Mouse (Mus musculus) CH12.LX (cell line): ENCODE measurements at regions not wholly inside any gene's neighbourhood (a gene's known extent, or its start where the extent isn't known, plus 50 kb on each side); places are given as distances from the start of the nearest gene placed in this dataset.

Experiments used
- DNase-seq: peaks from one replicate; pipeline ENCODE4 v3.0.0-alpha.2; 2013; ENCODE audit errors: extremely low read depth
- H3K27ac ChIP-seq: 2 replicates; pipeline ENCODE4 v1.5.1; 2012; ENCODE audit warnings: low read depth, mild to moderate bottlenecking, control low read depth, moderate library complexity; ENCODE audit not compliant: insufficient read depth
- H3K27me3 ChIP-seq: replicated peaks from 2 replicates; pipeline ENCODE3; 2012; ENCODE audit warnings: inconsistent platforms
- H3K36me3 ChIP-seq, 2 experiments: replicated peaks in 1 of 2; 2 replicates each; pipeline versions ENCODE3 to v1.6.1; 2012; ENCODE audit warnings: inconsistent platforms in 1 of 2, low read length in 1 of 2, mild to moderate bottlenecking in 1 of 2, mixed read lengths in 1 of 2, moderate library complexity in 1 of 2; ENCODE audit not compliant: control insufficient read depth in 1 of 2, insufficient read depth in 1 of 2
- H3K4me1 ChIP-seq, 2 experiments: 2 replicates each; pipeline ENCODE4 v1.6.1; 2012; ENCODE audit warnings: inconsistent platforms in 1 of 2, moderate library complexity in 1 of 2; ENCODE audit not compliant: insufficient read depth in 2 of 2, control insufficient read depth in 1 of 2
- H3K4me2 ChIP-seq: 2 replicates; pipeline ENCODE4 v1.6.1; 2012; ENCODE audit warnings: low read depth, mild to moderate bottlenecking, control low read depth; ENCODE audit not compliant: poor library complexity, insufficient read depth, severe bottlenecking
- H3K4me3 ChIP-seq, 3 experiments: fragments of 150-350 bp in 1 of 3; sonication (generic) in 1 of 3; replicated peaks in 1 of 3; 2 replicates each; pipeline versions ENCODE3 to v1.5.1; 2011 to 2012; ENCODE audit warnings: low read depth in 2 of 3, low read length in 2 of 3, mild to moderate bottlenecking in 2 of 3, moderate library complexity in 2 of 3, control low read depth in 1 of 3, improper control_type of control experiment in 1 of 3, inconsistent platforms in 1 of 3, mixed read lengths in 1 of 3; ENCODE audit not compliant: poor library complexity in 1 of 3
- H3K79me2 ChIP-seq: replicated peaks from 2 replicates; pipeline ENCODE4 v1.6.1; 2012; ENCODE audit warnings: mild to moderate bottlenecking, moderate library complexity; ENCODE audit not compliant: control insufficient read depth, poor library complexity, insufficient read depth, severe bottlenecking; ENCODE audit errors: extremely low read depth
- H3K9ac ChIP-seq: 2 replicates; pipeline ENCODE4 v1.6.1; 2012; ENCODE audit warnings: low read depth, mild to moderate bottlenecking, control low read depth, moderate library complexity; ENCODE audit not compliant: insufficient read depth
- H3K9me3 ChIP-seq: replicated peaks from 2 replicates; pipeline ENCODE3; 2012; ENCODE audit warnings: low read length, inconsistent platforms, mixed read lengths
- E2F4 ChIP-seq: IDR thresholded peaks from 2 replicates; pipeline ENCODE4 v1.6.1; 2011; ENCODE audit warnings: low read depth, low read length, improper control_type of control experiment; ENCODE audit not compliant: insufficient replicate concordance
- ETS1 ChIP-seq: conservative IDR thresholded peaks from 2 replicates; pipeline ENCODE4 v1.6.1; 2012; ENCODE audit warnings: low read depth, mild to moderate bottlenecking, inconsistent platforms, low read length, improper control_type of control experiment, moderate library complexity
- HCFC1 ChIP-seq: IDR thresholded peaks from 2 replicates; pipeline ENCODE4 v1.6.1; 2012; ENCODE audit warnings: low read depth, mild to moderate bottlenecking, inconsistent platforms, low read length, improper control_type of control experiment
- IRF4 ChIP-seq: IDR thresholded peaks from 2 replicates; pipeline ENCODE4 v1.6.1; 2014; ENCODE audit warnings: low read depth, mild to moderate bottlenecking, inconsistent platforms, low read length, improper control_type of control experiment
- KAT2A ChIP-seq: IDR thresholded peaks from 2 replicates; pipeline ENCODE4 v1.6.1; 2012; ENCODE audit warnings: low read length, improper control_type of control experiment, inconsistent platforms; ENCODE audit not compliant: insufficient replicate concordance
- MAFK ChIP-seq: IDR thresholded peaks from 2 replicates; pipeline ENCODE4 v1.6.1; 2011; ENCODE audit warnings: low read length, improper control_type of control experiment; ENCODE audit not compliant: insufficient replicate concordance
- MAX ChIP-seq: IDR thresholded peaks from 2 replicates; pipeline ENCODE4 v1.6.1; 2011; ENCODE audit warnings: low read length, improper control_type of control experiment
- MAZ ChIP-seq: IDR thresholded peaks from 2 replicates; pipeline ENCODE4 v1.6.1; 2012; ENCODE audit warnings: low read depth, mild to moderate bottlenecking, inconsistent platforms, low read length, improper control_type of control experiment, moderate library complexity
- MEF2A ChIP-seq: IDR thresholded peaks from 2 replicates; pipeline ENCODE4 v1.6.1; 2014; ENCODE audit warnings: low read depth, mild to moderate bottlenecking, inconsistent platforms, low read length, improper control_type of control experiment, borderline replicate concordance
- MXI1 ChIP-seq: IDR thresholded peaks from 2 replicates; pipeline ENCODE4 v1.6.1; 2011; ENCODE audit warnings: mild to moderate bottlenecking, low read depth, low read length, improper control_type of control experiment
- NELFE ChIP-seq: IDR thresholded peaks from 2 replicates; pipeline ENCODE4 v1.6.1; 2011; ENCODE audit warnings: low read depth, low read length, improper control_type of control experiment
- NRF1 ChIP-seq: IDR thresholded peaks from 2 replicates; pipeline ENCODE4 v1.6.1; 2014; ENCODE audit warnings: low read depth, mild to moderate bottlenecking, inconsistent platforms, low read length, improper control_type of control experiment, moderate library complexity
- PAX5 ChIP-seq: IDR thresholded peaks from 2 replicates; pipeline ENCODE4 v1.6.1; 2012; ENCODE audit warnings: low read length, inconsistent platforms, mixed read lengths
- POLR2A ChIP-seq: IDR thresholded peaks from 2 replicates; pipeline ENCODE4 v1.6.1; 2011; ENCODE audit warnings: low read depth, mild to moderate bottlenecking, improper control_type of control experiment, low read length
- POLR2AphosphoS2 ChIP-seq: IDR thresholded peaks from 2 replicates; pipeline ENCODE4 v1.6.1; 2011; ENCODE audit warnings: low read depth, low read length, improper control_type of control experiment
- RAD21 ChIP-seq: IDR thresholded peaks from 2 replicates; pipeline ENCODE4 v1.6.1; 2011; ENCODE audit warnings: low read depth, mild to moderate bottlenecking, low read length, improper control_type of control experiment, moderate library complexity
- RCOR1 ChIP-seq: conservative IDR thresholded peaks from 2 replicates; pipeline ENCODE4 v1.6.1; 2012; ENCODE audit warnings: low read depth, mild to moderate bottlenecking, inconsistent platforms, low read length, improper control_type of control experiment
- TBP ChIP-seq: conservative IDR thresholded peaks from 2 replicates; pipeline ENCODE4 v1.6.1; 2011; ENCODE audit warnings: low read depth, low read length, improper control_type of control experiment
- TCF12 ChIP-seq: IDR thresholded peaks from 2 replicates; pipeline ENCODE4 v1.6.1; 2014; ENCODE audit warnings: low read depth, mild to moderate bottlenecking, inconsistent platforms, low read length, improper control_type of control experiment
- UBTF ChIP-seq: IDR thresholded peaks from 2 replicates; pipeline ENCODE4 v1.6.1; 2012; ENCODE audit warnings: low read depth, mild to moderate bottlenecking, inconsistent platforms, low read length, improper control_type of control experiment, moderate library complexity
- USF1 ChIP-seq: IDR thresholded peaks from 2 replicates; pipeline ENCODE4 v1.6.1; 2014; ENCODE audit warnings: low read depth, mild to moderate bottlenecking, inconsistent platforms, low read length, improper control_type of control experiment
- ZC3H11A ChIP-seq: IDR thresholded peaks from 2 replicates; pipeline ENCODE4 v1.6.1; 2012; ENCODE audit warnings: low read depth, mild to moderate bottlenecking, inconsistent platforms, low read length, improper control_type of control experiment
- ZKSCAN1 ChIP-seq: IDR thresholded peaks from 2 replicates; pipeline ENCODE4 v1.6.1; 2012; ENCODE audit warnings: low read depth, inconsistent platforms, low read length, improper control_type of control experiment, borderline replicate concordance
- ZMIZ1 ChIP-seq: IDR thresholded peaks from 2 replicates; pipeline ENCODE4 v1.6.1; 2012; ENCODE audit warnings: low read depth, mild to moderate bottlenecking, inconsistent platforms, low read length, improper control_type of control experiment
- ZNF384 ChIP-seq: IDR thresholded peaks from 2 replicates; pipeline ENCODE4 v1.6.1; 2012; ENCODE audit warnings: low read depth, low read length, improper control_type of control experiment, inconsistent platforms
- dilution Hi-C: fragments of 300-500 bp; cut with MboI; formaldehyde crosslinking; loops from 2 replicates; pipeline ENCODE4 v1.14.3; 2020; ENCODE audit warnings: low sequenced_read_pairs; ENCODE audit not compliant: extremely low pct_unique_long_range_greater_than_20kb, extremely low pct_ligation_motif_present
- in situ Hi-C: fragments of 300-500 bp; cut with MboI; formaldehyde crosslinking; loops from 3 replicates; pipeline ENCODE4 v1.14.3; 2019; ENCODE audit warnings: low sequenced_read_pairs, low pct_ligation_motif_present, low pct_unique_long_range_greater_than_20kb, mixed read lengths

DNA sequence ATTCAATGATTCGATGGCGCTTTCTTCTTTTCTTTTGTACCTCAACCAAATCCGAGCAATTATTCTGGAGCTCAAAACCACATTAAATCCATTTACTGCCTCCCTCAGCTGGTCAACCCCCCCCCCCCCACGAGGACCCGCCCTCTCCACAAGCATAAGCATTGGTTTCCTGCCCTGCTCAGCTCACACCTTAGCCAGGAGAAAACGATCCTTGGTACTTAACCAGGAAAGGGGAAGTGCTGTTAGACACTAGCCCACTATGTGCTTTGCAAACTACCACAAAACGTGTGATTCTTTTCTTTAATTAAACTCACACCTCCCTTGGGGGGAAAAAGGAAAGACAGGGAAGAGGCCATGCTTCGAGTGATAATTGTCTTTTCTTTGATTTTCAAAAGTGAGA lies 169.8 kb downstream of the Arrdc4 start:
- DNase-seq: no peak

GRCm38 (mm10) chr7:68571315-68571714 lies 177.7 kb downstream of the Arrdc4 start:
- Histone ChIP-seq H3K9me3 (peaks cover 2% of the 10 kb centered on the region), H3K79me2 (no peaks in the 10 kb centered on the region), H3K4me1 (no peaks in the 10 kb centered on the region), H3K27me3 (no peaks in the 10 kb centered on the region), H3K4me2 (no peak overlapping the region), H3K27ac (no peak overlapping the region), H3K9ac (no peak overlapping the region), H3K36me3 (no peaks in the 10 kb centered on the region), H3K4me3 (no peak overlapping the region)
- TF ChIP-seq RAD21 (no peak), MXI1 (no peak), ETS1 (no peak), MAFK (no peak), PAX5 (no peak), UBTF (no peak), ZMIZ1 (no peak), ZC3H11A (no peak), USF1 (no peak)
- in situ Hi-C loops: no loop called here
- dilution Hi-C loops: no loop called here
- DNase-seq: no peak

More for the DNA sequence above, 169.8 kb downstream of the Arrdc4 start:
- TF ChIP-seq E2F4: no peak
- no peak for TF ChIP-seq HCFC1
- no peak for TF ChIP-seq NRF1
- no peak for TF ChIP-seq POLR2A
- Histone ChIP-seq H3K36me3 (no peaks in the 10 kb centered on the region), H3K4me1 (no peaks in the 10 kb centered on the region; a peak in 1 of 4 replicates), H3K4me3 (no peak overlapping the region), H3K27me3 (peaks cover 2% of the 10 kb centered on the region), H3K9me3 (no peaks in the 10 kb centered on the region), H3K4me2 (no peak overlapping the region), H3K9ac (no peak overlapping the region), H3K79me2 (no peaks in the 10 kb centered on the region), H3K27ac (no peak overlapping the region)
- dilution Hi-C loops (no loop called here), in situ Hi-C loops (loop anchor here (25.0 kb wide), 1 partner anchor 233 kb away; no protein-coding TSS in a partner anchor)

DNA sequence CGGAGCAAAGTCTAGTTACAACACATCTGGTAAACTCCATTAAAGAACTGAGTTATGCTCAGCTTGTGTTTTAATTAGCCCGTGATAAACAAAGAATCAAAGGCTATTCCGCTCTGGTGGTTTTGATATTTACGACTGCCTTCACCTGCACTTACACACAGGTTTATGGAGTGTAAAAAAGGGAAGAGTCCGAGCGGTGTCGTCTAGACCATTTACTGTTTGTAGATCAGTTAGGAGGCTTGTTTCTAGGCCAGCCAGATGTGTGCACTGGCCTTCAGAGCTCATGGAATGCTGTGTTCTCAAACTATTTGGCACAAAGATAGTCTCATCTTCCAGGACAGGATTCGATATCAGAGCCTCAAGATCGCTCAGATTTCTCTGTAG lies 180.9 kb downstream of the Arrdc4 start:
- in situ Hi-C loops (no loop called here), dilution Hi-C loops (no loop called here)
- no peak overlapping the region for H3K9ac ChIP-seq
- H3K79me2 ChIP-seq: no peaks in the 10 kb centered on the region
- H3K27ac ChIP-seq: no peak overlapping the region
- no peak overlapping the region for H3K4me2 ChIP-seq
- H3K4me1 ChIP-seq: no peaks in the 10 kb centered on the region
- H3K4me3 ChIP-seq: no peak overlapping the region
- no peaks in the 10 kb centered on the region for H3K36me3 ChIP-seq
- H3K27me3 ChIP-seq: no peaks in the 10 kb centered on the region
- H3K9me3 ChIP-seq: peaks cover 2% of the 10 kb centered on the region
- DNase-seq: no peak
- TF ChIP-seq ZNF384: no peak
- no peak for TF ChIP-seq RCOR1
- TF ChIP-seq MAZ: no peak
- no peak for TF ChIP-seq TCF12
- TF ChIP-seq PAX5: no peak
- no peak for TF ChIP-seq MEF2A
- no peak for TF ChIP-seq MXI1
- no peak for TF ChIP-seq MAFK
- TF ChIP-seq ZKSCAN1: no peak
- no peak for TF ChIP-seq MAX
- TF ChIP-seq NELFE: no peak
- TF ChIP-seq TBP: no peak
- no peak for TF ChIP-seq POLR2A
- TF ChIP-seq NRF1: no peak
- no peak for TF ChIP-seq USF1
- TF ChIP-seq KAT2A: no peak
- no peak for TF ChIP-seq IRF4
- no peak for TF ChIP-seq POLR2AphosphoS2
- no peak for TF ChIP-seq UBTF
